Mouse (Mus musculus): ENCODE data around the gene Kdr. TPM values are rescaled to one million over a fixed set of nuclear protein-coding genes. Genes with fewer than 3 reads are reported as not detected.
"Not testable (repeated sequence)": the region's sequence is repeated elsewhere in the genome, so short reads cannot be mapped to it uniquely, and the experiment has no call there.

Gene Kdr
- polyA plus RNA-seq, 1 experiment from 2014 or later, result 30.0 TPM

GRCm38 (mm10) chr5:75936223-75936622 is 42.0 kb downstream of the Kdr start:
- H3K36me3 ChIP-seq (ENCODE audit: control insufficient read depth, insufficient read depth, low read length), result no peaks in the 10 kb centered on the region; the same call in 1 of the 2 replicates
- DNase-seq (ENCODE audit: low spot score) (no peak), ATAC-seq (replicated peaks; ENCODE audit: low FRiP score, low TSS enrichment, low read depth) (no peak)
- no peak overlapping the region for H3K4me3 ChIP-seq (ENCODE audit: low read depth, low read length)
- H3K27ac ChIP-seq (ENCODE audit: low read depth), result no peak overlapping the region
- 79% methylated on average over 6 of the region's 6 CpGs for WGBS
- no peaks in the 10 kb centered on the region for H3K9me3 ChIP-seq (ENCODE audit: control insufficient read depth, low read length)
- H3K27me3 ChIP-seq (replicated peaks; ENCODE audit: control insufficient read depth, insufficient read depth, low read length), result no peaks in the 10 kb centered on the region
- H3K4me2 ChIP-seq (ENCODE audit: low read length), result no peak overlapping the region
- H3K4me1 ChIP-seq (replicated peaks; ENCODE audit: control insufficient read depth, insufficient read depth, low read length), result peaks cover 16% of the 10 kb centered on the region
- H3K9ac ChIP-seq (ENCODE audit: low read length), result no peak overlapping the region

DNA sequence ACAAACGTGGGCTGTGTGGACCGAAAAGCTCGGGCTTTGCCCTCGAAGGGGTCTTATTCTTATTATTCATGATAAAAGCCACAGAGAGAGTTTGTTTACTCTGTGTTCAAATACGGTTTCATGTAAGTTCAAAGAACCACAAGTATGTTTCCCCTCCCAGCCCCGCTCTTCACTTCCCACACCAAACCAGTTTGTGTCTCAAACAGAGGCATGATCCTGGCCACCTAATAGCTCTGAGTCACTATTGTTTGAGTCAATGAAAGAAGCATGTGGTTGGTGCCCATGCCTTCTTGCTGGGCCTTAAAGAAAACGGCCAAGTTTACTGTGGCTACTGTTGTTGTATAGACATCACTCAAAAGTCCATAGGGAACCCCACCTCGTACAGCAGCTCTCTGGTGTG is 43.0 kb downstream of the Kdr start:
- DNase-seq (ENCODE audit: low spot score), result no peak
- H3K9me3 ChIP-seq (ENCODE audit: control insufficient read depth, low read length), result no peaks in the 10 kb centered on the region
- WGBS, result 80% methylated on average over 8 of the region's 8 CpGs

DNA sequence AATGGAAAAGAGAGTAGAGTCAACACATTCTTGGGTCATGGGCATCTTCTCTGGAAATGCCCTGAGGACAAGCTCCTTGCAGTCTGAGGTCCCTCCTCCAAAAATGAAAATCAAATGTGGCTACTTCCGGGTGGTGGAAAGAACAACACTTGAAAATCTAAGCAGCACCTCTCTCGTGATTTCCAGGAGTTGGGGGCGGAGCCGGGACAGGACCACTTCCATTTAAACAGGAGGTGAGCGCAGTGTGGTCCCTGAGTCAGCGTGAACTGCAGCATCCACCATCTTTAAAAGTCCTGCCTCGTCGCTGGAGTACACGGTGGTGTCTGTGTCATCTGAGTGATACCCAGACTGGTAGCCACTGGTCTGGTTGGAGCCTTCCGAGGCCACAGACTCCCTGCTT is 44.1 kb downstream of the Kdr start:
- 0 out of 2 replicates have a peak overlapping the region, but pooled peaks have one; percentile 11 for H3K27ac ChIP-seq (ENCODE audit: low read depth)
- ATAC-seq (replicated peaks; ENCODE audit: low FRiP score, low TSS enrichment, low read depth), result no peak
- H3K9ac ChIP-seq (ENCODE audit: low read length), result no peak overlapping the region
- DNase-seq (ENCODE audit: low spot score), result no peak
- H3K27me3 ChIP-seq (replicated peaks; ENCODE audit: control insufficient read depth, insufficient read depth, low read length), result no peaks in the 10 kb centered on the region
- peaks cover 8% of the 10 kb centered on the region for H3K4me1 ChIP-seq (replicated peaks; ENCODE audit: control insufficient read depth, insufficient read depth, low read length)
- no peak overlapping the region for H3K4me3 ChIP-seq (ENCODE audit: low read depth, low read length)
- no peaks in the 10 kb centered on the region; the same call in 1 of the 2 replicates for H3K36me3 ChIP-seq (ENCODE audit: control insufficient read depth, insufficient read depth, low read length)
- no peaks in the 10 kb centered on the region for H3K9me3 ChIP-seq (ENCODE audit: control insufficient read depth, low read length)
- 84% methylated on average over 10 of the region's 10 CpGs for WGBS
- no peak overlapping the region for H3K4me2 ChIP-seq (ENCODE audit: low read length)

More for the DNA sequence above, 43.0 kb downstream of the Kdr start:
- Histone ChIP-seq H3K9ac (ENCODE audit: low read length) (no peak overlapping the region), H3K4me3 (ENCODE audit: low read depth, low read length) (no peak overlapping the region), H3K4me1 (replicated peaks; ENCODE audit: control insufficient read depth, insufficient read depth, low read length) (peaks cover 16% of the 10 kb centered on the region), H3K27ac (ENCODE audit: low read depth) (no peak overlapping the region), H3K36me3 (ENCODE audit: control insufficient read depth, insufficient read depth, low read length) (no peaks in the 10 kb centered on the region; the same call in 1 of the 2 replicates), H3K27me3 (replicated peaks; ENCODE audit: control insufficient read depth, insufficient read depth, low read length) (no peaks in the 10 kb centered on the region), H3K4me2 (ENCODE audit: low read length) (no peak overlapping the region)
- ATAC-seq (replicated peaks; ENCODE audit: low FRiP score, low TSS enrichment, low read depth), result no peak

DNA sequence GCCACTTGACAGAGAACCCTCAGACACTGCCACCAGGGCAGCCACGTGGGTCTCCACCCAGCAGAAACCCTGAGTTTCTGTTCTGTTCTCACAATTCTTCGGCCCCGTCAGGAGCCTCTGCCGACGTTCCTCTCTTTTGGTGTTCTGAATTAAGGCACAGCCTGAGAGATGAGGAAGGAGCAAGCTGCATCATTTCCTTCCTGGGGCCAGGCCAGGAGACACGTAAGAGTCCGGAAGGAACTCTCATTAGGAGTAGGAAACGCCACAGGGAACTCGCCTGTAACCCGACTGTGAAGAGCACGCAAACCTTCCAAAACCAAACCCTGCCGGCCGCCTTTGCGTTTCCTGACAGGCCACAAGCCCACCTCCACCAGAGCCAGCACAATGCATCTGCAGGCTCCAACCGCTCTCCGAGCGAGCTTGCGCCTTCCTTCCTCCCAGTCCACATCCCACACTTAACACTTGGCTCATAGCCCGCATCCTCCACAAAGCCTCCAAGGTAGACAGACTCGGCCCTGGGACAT is 44.7 kb downstream of the Kdr start:
- 67% methylated on average over 20 of the region's 20 CpGs for WGBS
- ATAC-seq (replicated peaks; ENCODE audit: low FRiP score, low TSS enrichment, low read depth), result no peak
- no peak overlapping the region for H3K4me3 ChIP-seq (ENCODE audit: low read depth, low read length)
- no peaks in the 10 kb centered on the region for H3K9me3 ChIP-seq (ENCODE audit: control insufficient read depth, low read length)
- H3K9ac ChIP-seq (ENCODE audit: low read length), result no peak overlapping the region
- no peak for DNase-seq (ENCODE audit: low spot score)
- no peak overlapping the region for H3K4me2 ChIP-seq (ENCODE audit: low read length)
- no peaks in the 10 kb centered on the region for H3K27me3 ChIP-seq (replicated peaks; ENCODE audit: control insufficient read depth, insufficient read depth, low read length)
- peaks cover 2% of the 10 kb centered on the region; the same call in 1 of the 2 replicates for H3K4me1 ChIP-seq (replicated peaks; ENCODE audit: control insufficient read depth, insufficient read depth, low read length)
- no peaks in the 10 kb centered on the region; the same call in 1 of the 2 replicates for H3K36me3 ChIP-seq (ENCODE audit: control insufficient read depth, insufficient read depth, low read length)
- H3K27ac ChIP-seq (ENCODE audit: low read depth), result 0 out of 2 replicates have a peak overlapping the region, but pooled peaks have one; percentile 11

DNA sequence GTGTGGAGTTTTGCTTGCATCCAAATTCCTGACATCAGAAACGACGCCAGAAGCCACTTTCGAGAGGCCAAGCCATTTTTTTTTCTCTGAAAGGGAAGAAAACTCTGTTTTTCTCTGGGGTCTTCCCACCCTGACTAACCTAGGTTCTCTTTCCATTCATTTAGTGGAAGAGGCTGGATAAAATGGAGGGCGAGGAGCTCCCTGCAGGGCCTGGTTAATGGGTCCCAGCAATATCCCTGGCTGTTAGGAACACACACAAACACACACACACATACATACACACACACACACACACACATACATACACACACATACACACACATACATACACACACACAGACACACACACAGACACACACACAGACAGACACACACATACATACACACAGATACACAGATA is 46.8 kb downstream of the Kdr start:
- not testable (repeated sequence) for ATAC-seq (replicated peaks; ENCODE audit: low FRiP score, low TSS enrichment, low read depth); H3K4me1 ChIP-seq (replicated peaks; ENCODE audit: control insufficient read depth, insufficient read depth, low read length); H3K27ac ChIP-seq (ENCODE audit: low read depth); H3K9ac ChIP-seq (ENCODE audit: low read length); DNase-seq (ENCODE audit: low spot score); H3K9me3 ChIP-seq (ENCODE audit: control insufficient read depth, low read length); H3K27me3 ChIP-seq (replicated peaks; ENCODE audit: control insufficient read depth, insufficient read depth, low read length); H3K36me3 ChIP-seq (ENCODE audit: control insufficient read depth, insufficient read depth, low read length); H3K4me3 ChIP-seq (ENCODE audit: low read depth, low read length); H3K4me2 ChIP-seq (ENCODE audit: low read length)
- WGBS, result 77% methylated on average over 4 of the region's 4 CpGs

GRCm38 (mm10) chr5:75929960-75930359 is 48.3 kb downstream of the Kdr start:
- WGBS, result 52% methylated on average over 7 of the region's 7 CpGs
- no peak for DNase-seq (ENCODE audit: low spot score)

DNA sequence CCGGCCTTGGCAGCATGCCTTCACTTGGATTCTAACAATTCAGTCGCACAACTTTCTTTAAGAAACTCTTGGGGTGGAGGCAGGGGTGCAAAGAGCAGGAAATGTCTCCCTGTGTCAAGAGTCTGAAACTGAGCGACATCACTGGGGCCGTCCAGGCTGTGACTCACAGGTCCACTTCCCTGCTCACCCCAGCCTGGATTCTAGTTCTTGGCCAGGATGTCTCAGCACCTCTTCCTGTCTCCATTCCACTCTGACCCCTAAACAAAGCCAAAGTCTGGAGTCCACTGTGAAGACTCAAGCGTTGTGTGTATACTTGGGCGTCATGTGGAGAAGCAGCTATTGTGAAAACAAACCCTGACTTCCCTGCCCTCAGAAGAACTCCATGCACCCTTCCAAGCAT is 55.6 kb downstream of the Kdr start:
- H3K4me3 ChIP-seq (ENCODE audit: low read depth, low read length), result no peak overlapping the region
- no peak overlapping the region for H3K4me2 ChIP-seq (ENCODE audit: low read length)
- H3K4me1 ChIP-seq (replicated peaks; ENCODE audit: control insufficient read depth, insufficient read depth, low read length), result no peaks in the 10 kb centered on the region
- 55% methylated on average over 6 of the region's 6 CpGs for WGBS
- H3K9ac ChIP-seq (ENCODE audit: low read length), result no peak overlapping the region
- no peaks in the 10 kb centered on the region for H3K36me3 ChIP-seq (ENCODE audit: control insufficient read depth, insufficient read depth, low read length)
- no peak for ATAC-seq (replicated peaks; ENCODE audit: low FRiP score, low TSS enrichment, low read depth)
- DNase-seq (ENCODE audit: low spot score), result no peak
- no peaks in the 10 kb centered on the region for H3K9me3 ChIP-seq (ENCODE audit: control insufficient read depth, low read length)
- no peaks in the 10 kb centered on the region for H3K27me3 ChIP-seq (replicated peaks; ENCODE audit: control insufficient read depth, insufficient read depth, low read length)
- no peak overlapping the region; the same call in 1 of the 2 replicates for H3K27ac ChIP-seq (ENCODE audit: low read depth)

More at GRCm38 (mm10) chr5:75929960-75930359, 48.3 kb downstream of the Kdr start:
- no peaks in the 10 kb centered on the region for H3K27me3 ChIP-seq (replicated peaks; ENCODE audit: control insufficient read depth, insufficient read depth, low read length)
- no peak overlapping the region for H3K4me3 ChIP-seq (ENCODE audit: low read depth, low read length)
- H3K36me3 ChIP-seq (ENCODE audit: control insufficient read depth, insufficient read depth, low read length), result no peaks in the 10 kb centered on the region
- H3K9me3 ChIP-seq (ENCODE audit: control insufficient read depth, low read length), result no peaks in the 10 kb centered on the region
- no peak for ATAC-seq (replicated peaks; ENCODE audit: low FRiP score, low TSS enrichment, low read depth)
- H3K4me1 ChIP-seq (replicated peaks; ENCODE audit: control insufficient read depth, insufficient read depth, low read length), result peaks cover 2% of the 10 kb centered on the region; the same call in 1 of the 2 replicates
- no peak overlapping the region for H3K27ac ChIP-seq (ENCODE audit: low read depth)
- no peak overlapping the region for H3K9ac ChIP-seq (ENCODE audit: low read length)
- no peak overlapping the region for H3K4me2 ChIP-seq (ENCODE audit: low read length)

DNA sequence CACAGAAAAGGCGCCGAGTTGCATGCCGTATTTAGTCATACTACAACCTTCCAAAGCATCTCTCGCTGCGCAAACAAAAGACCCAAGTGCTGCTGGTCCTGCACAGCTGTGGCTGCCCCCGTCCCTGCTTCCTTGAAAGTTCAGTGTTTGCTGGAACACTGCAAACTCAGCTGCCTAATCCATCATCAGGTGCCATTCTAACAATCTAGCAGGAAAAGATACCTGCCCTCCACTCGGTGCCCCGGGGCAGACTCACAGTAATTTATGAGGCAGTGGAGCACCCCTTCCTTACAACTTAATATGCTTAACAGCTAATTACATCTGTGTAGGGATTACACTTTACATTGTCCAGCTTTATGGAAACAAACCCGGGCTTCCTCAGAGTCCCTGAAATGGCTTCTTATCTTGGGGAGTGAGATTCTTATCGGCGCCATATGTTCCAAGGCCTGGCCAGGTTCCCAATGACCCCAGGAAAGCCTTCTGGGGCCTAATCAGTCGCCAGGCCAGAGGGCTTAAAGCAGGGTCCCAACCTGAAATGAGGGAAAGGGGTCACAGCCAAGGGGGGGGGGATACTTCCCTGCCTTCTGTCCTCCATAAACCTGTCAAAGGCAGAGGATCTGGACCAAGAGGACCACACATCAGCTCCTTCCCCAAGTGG is 56.4 kb downstream of the Kdr start:
- no peak for ATAC-seq (replicated peaks; ENCODE audit: low FRiP score, low TSS enrichment, low read depth)
- no peaks in the 10 kb centered on the region for H3K27me3 ChIP-seq (replicated peaks; ENCODE audit: control insufficient read depth, insufficient read depth, low read length)
- WGBS, result 22% methylated on average over 12 of the region's 12 CpGs
- no peak overlapping the region for H3K4me2 ChIP-seq (ENCODE audit: low read length)
- no peaks in the 10 kb centered on the region for H3K36me3 ChIP-seq (ENCODE audit: control insufficient read depth, insufficient read depth, low read length)
- no peak overlapping the region for H3K4me3 ChIP-seq (ENCODE audit: low read depth, low read length)
- no peak for DNase-seq (ENCODE audit: low spot score)
- no peak overlapping the region; the same call in 1 of the 2 replicates for H3K27ac ChIP-seq (ENCODE audit: low read depth)
- H3K9ac ChIP-seq (ENCODE audit: low read length), result no peak overlapping the region
- H3K4me1 ChIP-seq (replicated peaks; ENCODE audit: control insufficient read depth, insufficient read depth, low read length), result no peaks in the 10 kb centered on the region
- no peaks in the 10 kb centered on the region for H3K9me3 ChIP-seq (ENCODE audit: control insufficient read depth, low read length)

DNA sequence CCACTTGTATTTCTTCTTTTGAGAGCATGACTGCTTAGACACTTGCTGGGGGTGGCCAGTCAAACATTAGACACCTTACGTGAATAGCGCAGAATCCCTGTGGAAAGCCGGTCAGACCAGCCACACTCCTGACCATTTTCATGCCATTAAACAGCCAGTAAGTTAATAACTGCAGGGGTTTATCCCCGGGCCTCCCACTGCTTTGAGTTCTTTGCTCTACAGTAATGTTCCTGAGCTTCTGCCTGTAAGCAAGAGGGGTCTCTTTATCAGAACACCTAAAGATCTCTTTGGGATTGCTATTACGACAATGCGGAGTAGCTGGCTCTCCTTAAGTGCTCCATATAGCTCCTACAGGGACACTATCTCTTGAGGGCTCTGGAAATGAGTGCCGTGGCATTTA is 58.7 kb downstream of the Kdr start:
- Histone ChIP-seq H3K27ac (ENCODE audit: low read depth) (no peak overlapping the region), H3K4me3 (ENCODE audit: low read depth, low read length) (no peak overlapping the region), H3K36me3 (ENCODE audit: control insufficient read depth, insufficient read depth, low read length) (no peaks in the 10 kb centered on the region), H3K9ac (ENCODE audit: low read length) (no peak overlapping the region), H3K27me3 (replicated peaks; ENCODE audit: control insufficient read depth, insufficient read depth, low read length) (no peaks in the 10 kb centered on the region), H3K4me2 (ENCODE audit: low read length) (no peak overlapping the region), H3K4me1 (replicated peaks; ENCODE audit: control insufficient read depth, insufficient read depth, low read length) (no peaks in the 10 kb centered on the region), H3K9me3 (ENCODE audit: control insufficient read depth, low read length) (no peaks in the 10 kb centered on the region)
- no peak for DNase-seq (ENCODE audit: low spot score)
- no peak for ATAC-seq (replicated peaks; ENCODE audit: low FRiP score, low TSS enrichment, low read depth)
- WGBS, result 75% methylated on average over 7 of the region's 7 CpGs

Measured in intestine, embryonic 14.5 days (tissue).